Mouse (Mus musculus): ENCODE measurements around the gene Gas2l2.

GRCm38 (mm10) chr11:83410510-83410909 is 18.7 kb downstream of the Gas2l2 start:
- TF ChIP-seq CTCF (IDR thresholded peaks at IDR 0.05; ENCODE audit: low read depth, low read length) (no peak), POLR2A (IDR thresholded peaks at IDR 0.05; ENCODE audit: insufficient read depth, low read length) (no peak), EP300 (IDR thresholded peaks at IDR 0.05; ENCODE audit: insufficient read depth, low read depth, low read length) (no peak)
